Mouse (Mus musculus) CD4-positive naive resting alpha-beta T cell, adult 76 days (primary cell): Measurements from ENCODE around the gene Ano9. TPM values are rescaled to one million over a fixed set of nuclear protein-coding genes. Genes with fewer than 3 reads are reported as not detected.

Experiments
- total RNA-seq: library from RNA; stranded (reverse); gene quantifications from one replicate; pipeline ENCODE4 v1.2.4, GENCODE M21; 2023

Ano9 gene
- not detected for total RNA-seq

GRCm38 (mm10) chr7:141117636-141118035 lies at the start of gene Ano9:
Ano9 (minus strand) TSS chr7:141117806.

GRCm38 (mm10) chr7:141122245-141122644 lies 4.6 kb upstream of the Ano9 start, which contains the start of gene Ptdss2:
Ptdss2 (plus strand) TSS chr7:141122382.

GRCm38 (mm10) chr7:141099911-141100691 lies 17.5 kb downstream of the Ano9 start, which contains the start of gene Sigirr:
Sigirr (minus strand) TSS chr7:141100572.

GRCm38 (mm10) chr7:141077841-141078240 lies 39.8 kb downstream of the Ano9 start, which contains the start of gene Pkp3:
Pkp3 (plus strand) TSS chr7:141078218.

GRCm38 (mm10) chr7:141060426-141061242 lies 57.0 kb downstream of the Ano9 start, which contains the start of gene B4galnt4:
B4galnt4 (plus strand) TSS chr7:141061104.

Other genes starting within 250 kb of the Ano9 start
- 67.4 TPM for gene Psmd13, start 235.8 kb downstream of the Ano9 start, total RNA-seq
- gene Sirt3, start 235.5 kb downstream of the Ano9 start, total RNA-seq = 6.3 TPM
- not detected for gene Cox8b, start 217.4 kb downstream of the Ano9 start, total RNA-seq
- not detected for gene Nlrp6, start 196.9 kb downstream of the Ano9 start, total RNA-seq
- 12.4 TPM for gene Pgghg, start 176.4 kb downstream of the Ano9 start, total RNA-seq
- not detected for gene Ifitm5, start 167.5 kb downstream of the Ano9 start, total RNA-seq
- not detected for gene Gm45717, start 161.9 kb downstream of the Ano9 start, total RNA-seq
- 12.7 TPM for gene Ifitm2, start 161.8 kb downstream of the Ano9 start, total RNA-seq
- not detected for gene Ifitm1, start 150.6 kb downstream of the Ano9 start, total RNA-seq
- 6.7 TPM for gene Ifitm3, start 107.0 kb downstream of the Ano9 start, total RNA-seq
- 1.6 TPM for gene Ifitm6, start 99.9 kb downstream of the Ano9 start, total RNA-seq
- not detected for gene Gm17387, start 88.7 kb downstream of the Ano9 start, total RNA-seq
- gene B4galnt4, start 56.7 kb downstream of the Ano9 start, total RNA-seq = 1.4 TPM
- gene Pkp3, start 39.6 kb downstream of the Ano9 start, total RNA-seq = 35.3 TPM
- gene Sigirr, start 17.2 kb downstream of the Ano9 start, total RNA-seq = 56.4 TPM
- gene Ptdss2, start 4.6 kb upstream of the Ano9 start, total RNA-seq = 6.5 TPM
- 44.3 TPM for gene Rnh1, start 55.1 kb upstream of the Ano9 start, total RNA-seq
- gene Hras, start 76.2 kb upstream of the Ano9 start, total RNA-seq = 23.0 TPM
- gene Lrrc56, start 76.4 kb upstream of the Ano9 start, total RNA-seq = 2.1 TPM
- 2.8 TPM for gene Lmntd2, start 96.3 kb upstream of the Ano9 start, total RNA-seq
- 10.6 TPM for gene Rassf7, start 98.1 kb upstream of the Ano9 start, total RNA-seq
- 154 TPM for gene Phrf1, start 111.0 kb upstream of the Ano9 start, total RNA-seq
- gene Irf7, start 148.7 kb upstream of the Ano9 start, total RNA-seq = 62.5 TPM
- gene Cdhr5, start 159.0 kb upstream of the Ano9 start, total RNA-seq = not detected
- not detected for gene Sct, start 161.3 kb upstream of the Ano9 start, total RNA-seq
- not detected for gene Drd4, start 174.2 kb upstream of the Ano9 start, total RNA-seq
- 56.9 TPM for gene Deaf1, start 209.9 kb upstream of the Ano9 start, total RNA-seq
- 22.6 TPM for gene Tmem80, start 209.9 kb upstream of the Ano9 start, total RNA-seq
- gene Eps8l2, start 221.1 kb upstream of the Ano9 start, total RNA-seq = not detected